Mouse (Mus musculus) limb, embryonic 10.5 days (tissue): ENCODE results near the gene Slc23a4. TPM values are rescaled to one million over a fixed set of nuclear protein-coding genes. Genes with fewer than 3 reads are reported as not detected.
A peak's percentile ranks its signal among the peaks of the same experiment; 100 is the strongest.

Experiments
- DNase-seq: peaks from one replicate; pipeline ENCODE4 v3.0.0-alpha.2; 2017; ENCODE audit warnings: low spot score
- H3K27ac ChIP-seq: fragments of 300-500 bp; sonication (generic); 2 replicates; pipeline ENCODE4 v1.5.1; 2016; ENCODE audit warnings: mild to moderate bottlenecking
- H3K27me3 ChIP-seq: fragments of 300-500 bp; sonication (generic); 2 replicates; pipeline ENCODE4 v1.6.1; 2016; ENCODE audit warnings: low read depth, mild to moderate bottlenecking; ENCODE audit not compliant: poor library complexity, severe bottlenecking
- H3K36me3 ChIP-seq: fragments of 300-500 bp; sonication (generic); 2 replicates; pipeline ENCODE4 v1.6.1; 2016; ENCODE audit warnings: mild to moderate bottlenecking, moderate library complexity
- H3K4me1 ChIP-seq: fragments of 300-500 bp; sonication (generic); 2 replicates; pipeline ENCODE4 v1.6.1; 2016
- H3K4me3 ChIP-seq: fragments of 300-500 bp; sonication (generic); 2 replicates; pipeline ENCODE4 v1.5.1; 2016; ENCODE audit warnings: mild to moderate bottlenecking, moderate library complexity
- H3K9me3 ChIP-seq: fragments of 300-500 bp; sonication (generic); replicated peaks from 2 replicates; pipeline ENCODE4 v1.6.1; 2016; ENCODE audit warnings: mild to moderate bottlenecking
- WGBS: fragments of 180-500 bp; shearing (Covaris S2); methylation state at CpG from one replicate; pipeline ENCODE4 v1.1.7; 2016; 5-methylcytosine and 5-hydroxymethylcytosine counted together
- polyA plus RNA-seq: library from polyadenylated mRNA; unstranded; fragments of >200 nt; fragmentation: Nextera tagmentation; extraction: Ambion mirVana; gene quantifications from 2 replicates; pipeline ENCODE4 v1.2.1, GENCODE M21; 2016

The Slc23a4 gene
- polyA plus RNA-seq, 1 experiment from 2014 or later, result 0.45 TPM

DNA sequence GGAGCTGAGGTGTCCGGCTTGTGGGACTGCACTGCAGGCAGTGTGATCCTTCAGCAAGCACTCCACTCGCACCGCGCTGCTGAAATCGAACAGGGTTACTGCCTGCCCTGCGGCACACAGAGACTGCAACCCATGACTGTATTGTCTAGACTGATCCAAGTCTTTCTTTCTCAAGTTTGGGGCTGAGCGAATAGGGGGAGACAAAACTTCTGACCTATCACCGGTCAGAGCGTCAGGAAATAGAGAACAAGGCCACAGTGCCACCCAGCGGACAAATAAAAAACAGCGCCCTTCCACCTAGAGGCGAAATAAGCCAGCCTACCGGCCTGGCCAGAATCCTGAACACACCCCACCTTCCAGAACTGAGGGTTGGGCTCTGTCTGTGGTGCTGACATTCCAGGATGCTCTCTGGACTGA lies 7.1 kb upstream of the Slc23a4 start:
- 6% methylated on average over 13 of the region's 13 CpGs for WGBS
- H3K27me3 ChIP-seq, result no peaks in the 10 kb centered on the region
- peak overlapping the region; percentile 61 for H3K27ac ChIP-seq
- DNase-seq, result peak; percentile 87
- H3K4me3 ChIP-seq, result peak overlapping the region; percentile 37
- no peaks in the 10 kb centered on the region for H3K36me3 ChIP-seq
- H3K9me3 ChIP-seq, result no peaks in the 10 kb centered on the region
- peaks cover 14% of the 10 kb centered on the region for H3K4me1 ChIP-seq

- 78% methylated on average over 5 of the region's 5 CpGs for WGBS
- H3K9me3 ChIP-seq, result no peaks in the 10 kb centered on the region
- H3K27me3 ChIP-seq, result no peaks in the 10 kb centered on the region
- DNase-seq, result no peak
- H3K36me3 ChIP-seq, result no peaks in the 10 kb centered on the region
- H3K4me1 ChIP-seq, result peaks cover 14% of the 10 kb centered on the region
- H3K27ac ChIP-seq, result peak overlapping the region; percentile 61
- H3K4me3 ChIP-seq, result peak overlapping the region; percentile 37; the same call in 1 of the 2 replicates
These were observed 6.5 kb upstream of the Slc23a4 start for GRCm38 (mm10) chr6:34994692-34995091.

DNA sequence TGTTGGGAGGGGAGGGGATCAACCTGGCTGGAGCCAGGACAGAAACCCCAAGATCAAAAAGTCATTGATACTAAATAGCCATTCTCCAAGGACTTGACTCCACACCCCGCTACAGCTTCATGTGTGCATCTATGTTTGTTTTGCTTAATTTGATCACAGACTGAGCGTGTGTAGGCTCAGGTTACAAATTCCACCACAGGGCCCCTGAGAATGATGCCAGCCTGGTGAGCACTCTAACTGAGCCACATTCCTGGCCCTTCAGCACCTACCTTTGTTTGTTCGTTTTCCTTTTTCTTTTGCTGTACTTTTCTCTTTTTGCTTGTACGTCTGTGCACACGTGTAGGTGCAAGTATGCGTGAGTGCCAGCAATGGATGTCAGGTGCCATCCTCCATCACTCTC lies 1.1 kb upstream of the Slc23a4 start:
- Histone ChIP-seq H3K27me3 (0 out of 2 replicates have a peak, but pooled peaks cover 5% of the 10 kb centered on the region), H3K4me1 (peaks cover 23% of the 10 kb centered on the region), H3K4me3 (no peak overlapping the region), H3K36me3 (no peaks in the 10 kb centered on the region), H3K27ac (no peak overlapping the region), H3K9me3 (no peaks in the 10 kb centered on the region)
- no peak for DNase-seq
- WGBS, result 66% methylated on average over 6 of the region's 6 CpGs

GRCm38 (mm10) chr6:34987085-34987645 lies 1.0 kb downstream of the Slc23a4 start:
- Histone ChIP-seq H3K9me3 (no peaks in the 10 kb centered on the region), H3K36me3 (no peaks in the 10 kb centered on the region), H3K27me3 (0 out of 2 replicates have a peak, but pooled peaks cover 5% of the 10 kb centered on the region), H3K27ac (no peak overlapping the region), H3K4me1 (peaks cover 23% of the 10 kb centered on the region), H3K4me3 (no peak overlapping the region)
- no peak for DNase-seq
- WGBS, result 87% methylated on average over 12 of the region's 12 CpGs

DNA sequence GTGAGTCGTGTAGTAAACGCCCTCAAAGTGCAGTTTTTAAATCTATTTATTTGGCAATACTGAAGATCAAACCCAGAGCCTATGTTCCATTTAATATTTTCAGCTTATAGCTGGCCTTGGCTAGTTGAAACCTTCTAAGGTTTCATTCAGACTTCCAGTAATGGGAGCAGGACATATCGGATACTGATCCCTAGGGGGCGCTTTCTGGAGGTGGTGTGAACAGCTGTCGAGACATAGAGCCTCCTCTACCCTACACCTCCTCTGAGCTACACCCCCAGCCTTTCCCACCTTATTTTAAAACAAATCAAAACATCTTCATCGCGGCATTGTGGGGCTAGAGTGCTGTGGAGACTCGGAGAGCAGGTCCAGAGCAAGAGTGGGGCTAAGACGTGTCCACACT lies 7.5 kb downstream of the Slc23a4 start:
- 62% methylated on average over 9 of the region's 9 CpGs for WGBS
- no peaks in the 10 kb centered on the region for H3K36me3 ChIP-seq
- H3K9me3 ChIP-seq, result no peaks in the 10 kb centered on the region
- DNase-seq, result no peak
- no peaks in the 10 kb centered on the region for H3K27me3 ChIP-seq
- peaks cover 3% of the 10 kb centered on the region; the same call in 1 of the 2 replicates for H3K4me1 ChIP-seq
- H3K27ac ChIP-seq, result no peak overlapping the region
- H3K4me3 ChIP-seq, result no peak overlapping the region

GRCm38 (mm10) chr6:34979291-34979690 lies 8.9 kb downstream of the Slc23a4 start:
- no peak for DNase-seq
- Histone ChIP-seq H3K27ac (no peak overlapping the region), H3K9me3 (no peaks in the 10 kb centered on the region), H3K36me3 (no peaks in the 10 kb centered on the region), H3K4me1 (peaks cover 3% of the 10 kb centered on the region; the same call in 1 of the 2 replicates), H3K4me3 (no peak overlapping the region), H3K27me3 (no peaks in the 10 kb centered on the region)
- 74% methylated on average over 3 of the region's 3 CpGs for WGBS

DNA sequence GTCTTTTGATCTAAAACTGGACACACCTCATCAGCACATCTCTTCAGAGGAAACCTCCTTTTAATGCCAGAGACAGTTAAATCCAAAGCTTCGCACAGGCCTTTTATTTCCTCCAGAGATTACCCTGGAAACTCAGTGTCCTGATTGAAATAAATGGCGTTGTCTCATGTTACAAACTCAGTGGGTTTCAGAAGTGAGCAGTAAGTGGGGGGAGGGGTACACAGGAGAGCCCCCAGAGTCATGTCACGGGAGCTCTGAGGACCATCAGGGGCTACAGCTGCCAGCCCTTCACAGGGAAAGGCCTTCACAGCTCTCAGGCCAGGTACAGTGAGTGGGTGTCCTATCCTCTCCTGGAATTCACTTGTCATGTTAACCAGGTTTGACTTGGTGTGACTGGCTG lies 17.0 kb downstream of the Slc23a4 start:
- Histone ChIP-seq H3K9me3 (no peaks in the 10 kb centered on the region), H3K4me1 (peaks cover 16% of the 10 kb centered on the region), H3K27ac (no peak overlapping the region), H3K36me3 (no peaks in the 10 kb centered on the region), H3K4me3 (no peak overlapping the region), H3K27me3 (no peaks in the 10 kb centered on the region)
- 14% methylated on average over 3 of the region's 3 CpGs for WGBS
- DNase-seq, result no peak

DNA sequence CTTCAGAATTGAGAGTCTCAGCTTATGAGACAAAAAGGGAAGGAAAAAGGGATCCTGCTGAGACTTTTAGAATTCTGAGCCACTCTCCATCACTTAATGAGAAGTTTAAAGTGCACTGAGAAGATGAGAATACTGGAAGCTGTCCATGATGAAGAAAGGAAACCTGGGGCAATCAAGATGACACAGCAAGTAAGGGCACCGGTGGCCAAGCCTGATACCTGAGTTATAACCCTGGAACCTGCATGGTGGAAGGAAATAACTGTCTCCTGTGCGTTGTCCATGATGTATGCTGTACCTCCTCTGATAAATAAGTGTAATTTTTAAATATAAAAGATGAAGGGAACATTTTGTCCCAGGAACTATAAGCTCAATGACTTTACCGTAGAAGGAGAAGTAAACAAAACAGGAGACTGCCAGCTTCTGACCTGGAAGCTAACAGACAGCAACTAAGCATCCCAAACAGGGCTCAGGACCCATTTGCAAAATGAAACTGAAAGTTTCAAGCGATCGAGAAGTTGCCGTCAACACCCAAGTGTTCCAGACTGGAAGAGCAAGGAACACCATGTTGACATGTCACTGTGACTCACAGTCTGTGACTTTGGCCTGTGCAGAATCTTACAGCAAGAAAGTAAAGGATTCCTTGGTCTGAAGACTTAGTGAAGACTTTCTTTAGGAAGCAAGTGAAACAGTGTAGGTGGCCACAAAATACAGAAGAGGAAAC lies 22.2 kb downstream of the Slc23a4 start:
- no peak for DNase-seq

DNA sequence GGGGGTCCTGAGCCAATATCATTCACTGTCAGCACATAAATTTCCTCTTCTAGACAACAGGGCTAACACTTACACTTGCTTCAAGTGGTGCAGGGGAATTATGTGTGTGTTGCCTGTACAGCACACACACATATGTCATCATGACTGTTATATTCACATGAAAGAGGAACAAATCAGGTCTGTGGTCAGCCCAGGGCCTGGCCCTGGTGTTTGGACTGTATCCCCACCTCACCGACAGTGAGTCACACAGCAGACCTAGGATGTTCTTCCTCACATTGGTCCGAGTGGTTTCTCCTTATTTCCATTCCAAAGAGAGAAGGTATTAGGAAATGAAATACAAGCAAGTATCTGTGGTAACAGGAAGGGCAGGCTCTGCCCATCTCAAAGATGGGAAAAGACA lies 23.7 kb downstream of the Slc23a4 start:
- DNase-seq, result no peak
- Histone ChIP-seq H3K9me3 (no peaks in the 10 kb centered on the region), H3K36me3 (no peaks in the 10 kb centered on the region), H3K4me1 (no peaks in the 10 kb centered on the region), H3K4me3 (no peak overlapping the region), H3K27me3 (no peaks in the 10 kb centered on the region), H3K27ac (no peak overlapping the region)
- 88% methylated on average over 2 of the region's 2 CpGs for WGBS

More for the DNA sequence above, 22.2 kb downstream of the Slc23a4 start:
- whole genome bisulfite sequencing, result 83% methylated on average over 6 of the region's 6 CpGs
- no peak overlapping the region for H3K27ac ChIP-seq
- H3K4me3 ChIP-seq, result no peak overlapping the region
- no peaks in the 10 kb centered on the region for H3K36me3 ChIP-seq
- peaks cover 4% of the 10 kb centered on the region for H3K4me1 ChIP-seq
- H3K9me3 ChIP-seq, result no peaks in the 10 kb centered on the region
- no peaks in the 10 kb centered on the region for H3K27me3 ChIP-seq

DNA sequence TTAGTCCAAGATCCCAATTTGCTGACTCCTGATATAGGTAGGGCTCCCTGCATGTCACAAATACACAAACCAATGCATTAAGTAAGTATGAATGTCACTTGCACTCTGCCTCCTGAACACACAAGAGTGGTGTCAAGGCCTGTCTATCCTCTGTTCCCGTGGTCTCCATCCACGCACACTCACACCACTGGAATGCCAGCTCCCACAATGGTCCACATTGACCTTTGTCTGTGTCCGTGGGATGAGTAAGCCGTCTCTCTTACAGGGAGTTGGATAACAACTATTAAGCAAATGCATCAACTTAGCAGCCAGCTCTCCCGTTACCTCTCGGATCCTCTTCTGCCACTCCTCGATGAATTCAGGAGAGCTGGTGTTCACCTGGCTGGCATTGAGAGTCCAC lies 29.1 kb downstream of the Slc23a4 start:
- H3K4me3 ChIP-seq, result no peak overlapping the region
- 93% methylated on average over 7 of the region's 7 CpGs for WGBS
- no peak overlapping the region for H3K27ac ChIP-seq
- DNase-seq, result no peak
- H3K36me3 ChIP-seq, result no peaks in the 10 kb centered on the region
- no peaks in the 10 kb centered on the region for H3K9me3 ChIP-seq
- H3K4me1 ChIP-seq, result peaks cover 14% of the 10 kb centered on the region
- H3K27me3 ChIP-seq, result no peaks in the 10 kb centered on the region

DNA sequence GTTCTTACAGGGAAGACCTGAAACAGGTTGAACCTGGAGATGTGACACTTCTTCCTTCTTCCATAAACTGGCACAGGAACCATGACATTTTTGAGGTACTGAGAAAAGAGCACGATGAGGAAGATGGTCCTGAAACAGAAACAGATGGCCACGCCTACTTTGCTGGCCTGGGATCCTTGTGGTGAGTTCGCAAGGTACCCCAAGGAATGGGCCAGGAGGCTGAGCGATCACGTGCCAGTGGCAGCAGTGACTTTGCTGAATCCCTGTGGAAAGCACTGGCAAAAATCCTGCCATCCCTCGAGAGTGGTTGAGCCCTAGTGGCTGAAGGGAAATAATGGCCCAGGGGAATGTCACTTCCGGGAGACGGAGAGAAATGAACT lies 32.4 kb downstream of the Slc23a4 start:
- no peak for DNase-seq
- WGBS, result 39% methylated on average over 8 of the region's 8 CpGs
- Histone ChIP-seq H3K27me3 (no peaks in the 10 kb centered on the region), H3K4me1 (peaks cover 14% of the 10 kb centered on the region), H3K9me3 (no peaks in the 10 kb centered on the region), H3K4me3 (peak overlapping the region; percentile 39; the same call in 1 of the 2 replicates), H3K36me3 (no peaks in the 10 kb centered on the region), H3K27ac (no peak overlapping the region)

DNA sequence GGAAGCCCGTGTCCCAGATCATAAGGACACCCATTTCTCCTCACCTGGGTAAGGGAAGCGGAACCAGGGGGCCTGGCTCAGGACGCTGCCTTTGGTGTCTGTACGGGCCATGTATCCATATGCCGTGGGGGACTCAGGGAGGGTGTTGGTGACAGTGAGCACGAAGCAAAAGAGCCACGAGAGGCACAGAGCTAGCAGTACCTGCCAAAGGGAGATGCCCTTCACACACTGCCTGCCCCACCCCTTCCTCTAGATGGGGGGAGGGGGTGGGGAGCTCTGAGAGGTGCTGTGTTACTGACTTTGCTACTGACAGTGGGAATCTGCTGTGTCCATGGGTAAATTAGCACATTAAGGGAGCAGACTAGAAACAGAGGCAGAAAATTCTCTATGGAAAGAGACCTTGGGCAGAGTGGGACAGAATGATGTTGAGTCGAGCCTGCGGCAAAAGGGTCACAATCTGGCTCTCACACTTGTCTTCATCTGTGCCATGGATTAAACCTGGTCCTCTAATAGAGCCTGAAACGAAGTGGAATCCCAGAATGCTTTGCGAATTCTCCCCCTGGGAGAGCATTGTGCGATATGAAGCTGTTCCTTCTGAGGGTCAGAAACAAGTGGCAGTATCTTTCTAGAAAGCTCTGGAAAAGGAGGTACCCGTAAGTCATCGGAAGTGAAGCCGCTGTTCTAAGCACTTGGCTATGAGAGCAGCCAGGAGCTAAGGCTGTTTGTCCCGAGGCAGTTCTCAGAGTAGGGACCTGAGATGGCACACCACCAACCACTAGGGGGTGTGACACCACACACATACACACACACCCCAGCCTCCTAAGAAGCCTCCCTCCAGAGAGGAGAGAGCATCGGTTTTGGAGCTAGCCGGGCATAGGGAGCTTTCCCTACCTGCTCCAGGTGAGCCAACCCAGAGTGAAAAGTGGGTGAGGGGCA lies 33.0 kb downstream of the Slc23a4 start:
- Histone ChIP-seq H3K4me1 (peaks cover 14% of the 10 kb centered on the region), H3K27ac (no peak overlapping the region), H3K36me3 (no peaks in the 10 kb centered on the region), H3K4me3 (peak overlapping the region; percentile 39), H3K9me3 (no peaks in the 10 kb centered on the region), H3K27me3 (0 out of 2 replicates have a peak, but pooled peaks cover 1% of the 10 kb centered on the region)
- peak; percentile 49 for DNase-seq
- WGBS, result 54% methylated on average over 18 of the region's 18 CpGs
